ENCODE assay signal across 9 mouse cellular contexts in the genomic region with DNA sequence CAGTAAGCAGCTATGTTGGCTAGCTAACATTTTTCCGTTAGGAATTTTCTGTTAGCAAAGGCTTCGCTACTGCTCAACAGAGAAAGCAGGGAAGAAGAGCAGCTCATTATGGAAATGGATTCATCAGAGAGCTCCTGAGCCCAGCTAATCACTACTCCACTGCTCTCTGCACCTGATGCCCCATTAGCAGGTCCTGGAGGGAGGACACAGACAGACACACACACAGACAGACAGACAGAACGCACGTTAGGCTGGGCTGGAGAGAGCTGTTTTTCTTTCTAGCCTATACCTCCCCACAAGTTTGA. TPM values are rescaled to one million over a fixed set of nuclear protein-coding genes. Genes with fewer than 3 reads are reported as not detected.
DNase-seq lines count a peak whose midpoint lies in the region; ATAC-seq and TF ChIP-seq lines count a peak whose summit lies in the region.
"Had no signal": no experiment of that assay in that cellular context is flagged by ENCODE, and none has a peak within 500 bp of the region (broad histone marks: within the 10 kb centered on the region; RNA-seq: fewer than 3 reads in every experiment).

No protein-coding gene starts in this region.

- intact Hi-C loops in gastrocnemius, adult 2 months (cut with DNase I) = no loop called here

- no peak for TF ChIP-seq CTCF in gastrocnemius, adult 2 months (IDR thresholded peaks at IDR 0.05)

- H3K9ac ChIP-seq in neural tube, embryonic 11.5 days (ENCODE audit: low read length) = peak overlapping the region; percentile 35; the same call in 1 of the 2 replicates
- H3K9ac ChIP-seq in liver, embryonic 11.5 days (ENCODE audit: low read depth, low read length) = peak overlapping the region; percentile 45
- H3K9ac ChIP-seq in stomach, embryonic 16.5 days (ENCODE audit: low read length) = peak overlapping the region; percentile 75
- H3K9ac ChIP-seq: liver, embryonic 14.5 days had no signal

- no peak for DNase-seq in gastrocnemius, adult 2 months
- DNase-seq in gastrocnemius, postnatal 4 days (ENCODE audit: low spot score in 2 of 2) = no peak
- no peak for DNase-seq in neural tube, embryonic 11.5 days (ENCODE audit: low spot score)
- DNase-seq in neural tube, embryonic 10.5 days (ENCODE audit: extremely low spot score, low spot score) = no peak
- no peak for DNase-seq in liver, embryonic 11.5 days (ENCODE audit: low spot score)
- DNase-seq in adrenal gland, adult 8-10 months = no peak

- H3K27me3 ChIP-seq in neural tube, embryonic 11.5 days (ENCODE audit: control insufficient read depth, insufficient read depth, low read length) = no peaks in the 10 kb centered on the region
- no peaks in the 10 kb centered on the region for H3K27me3 ChIP-seq in liver, embryonic 11.5 days (replicated peaks; ENCODE audit: control insufficient read depth, insufficient read depth, low read length)
- H3K27me3 ChIP-seq in stomach, embryonic 16.5 days (ENCODE audit: control insufficient read depth, insufficient read depth, low read length) = no peaks in the 10 kb centered on the region

- ATAC-seq in neural tube, embryonic 11.5 days (ENCODE audit: insufficient read depth, low FRiP score, low TSS enrichment) = peak; percentile 17; the same call in 1 of the 2 replicates
- ATAC-seq in liver, embryonic 11.5 days (replicated peaks; ENCODE audit: low FRiP score) = no peak
- no peak for ATAC-seq in stomach, embryonic 16.5 days (ENCODE audit: insufficient read depth, low FRiP score)
- ATAC-seq in erythroid progenitor cell, adult 5-6 weeks (replicated peaks; ENCODE audit: low FRiP score, poor library complexity, severe bottlenecking) = no peak

- peak overlapping the region; percentile 47 for H3K4me3 ChIP-seq in gastrocnemius, adult 2 months
- no peak overlapping the region for H3K4me3 ChIP-seq in neural tube, embryonic 11.5 days (ENCODE audit: low read depth, low read length)
- no peak overlapping the region for H3K4me3 ChIP-seq in liver, embryonic 11.5 days (ENCODE audit: low read depth, low read length)
- no peak overlapping the region for H3K4me3 ChIP-seq in stomach, embryonic 16.5 days (replicated peaks; ENCODE audit: low read length)

- H3K4me1 ChIP-seq in neural tube, embryonic 11.5 days (ENCODE audit: control insufficient read depth, insufficient read depth, low read length) = peaks cover 23% of the 10 kb centered on the region
- peaks cover 22% of the 10 kb centered on the region for H3K4me1 ChIP-seq in liver, embryonic 11.5 days (replicated peaks; ENCODE audit: control insufficient read depth, insufficient read depth, low read length)
- H3K4me1 ChIP-seq in stomach, embryonic 16.5 days (ENCODE audit: control insufficient read depth, insufficient read depth, low read length) = peaks cover 32% of the 10 kb centered on the region

- peak overlapping the region; percentile 93 for H3K27ac ChIP-seq in gastrocnemius, adult 2 months
- H3K27ac ChIP-seq in neural tube, embryonic 11.5 days (ENCODE audit: low read depth, low read length) = peak overlapping the region; percentile 89
- H3K27ac ChIP-seq in liver, embryonic 11.5 days (ENCODE audit: low read depth, low read length) = peak overlapping the region; percentile 23; the same call in 1 of the 2 replicates
- H3K27ac ChIP-seq in stomach, embryonic 16.5 days (ENCODE audit: low read length) = peak overlapping the region; percentile 97
- H3K27ac ChIP-seq: liver, embryonic 14.5 days had no signal

- no peak overlapping the region for H3K4me2 ChIP-seq in neural tube, embryonic 11.5 days (ENCODE audit: low read depth)
- H3K4me2 ChIP-seq in liver, embryonic 11.5 days = peak overlapping the region; percentile 40
- peak overlapping the region; percentile 43 for H3K4me2 ChIP-seq in stomach, embryonic 16.5 days (ENCODE audit: low read depth, low read length)

- peaks cover 16% of the 10 kb centered on the region for H3K36me3 ChIP-seq in neural tube, embryonic 11.5 days (ENCODE audit: control insufficient read depth, insufficient read depth, low read length)
- peaks cover 19% of the 10 kb centered on the region for H3K36me3 ChIP-seq in liver, embryonic 11.5 days (ENCODE audit: control insufficient read depth, insufficient read depth, low read length)
- peaks cover 22% of the 10 kb centered on the region for H3K36me3 ChIP-seq in stomach, embryonic 16.5 days (ENCODE audit: control insufficient read depth, insufficient read depth, low read length)

- no peaks in the 10 kb centered on the region for H3K9me3 ChIP-seq in neural tube, embryonic 11.5 days (ENCODE audit: control insufficient read depth, low read length)
- H3K9me3 ChIP-seq in liver, embryonic 11.5 days (ENCODE audit: control insufficient read depth, low read length) = no peaks in the 10 kb centered on the region
- H3K9me3 ChIP-seq in stomach, embryonic 16.5 days (replicated peaks; ENCODE audit: control insufficient read depth, low read length) = no peaks in the 10 kb centered on the region

- WGBS in neural tube, embryonic 11.5 days = 82% methylated on average over 4 of the region's 4 CpGs
- 73% methylated on average over 4 of the region's 4 CpGs for WGBS in liver, embryonic 11.5 days
- WGBS in stomach, embryonic 16.5 days = 72% methylated on average over 4 of the region's 4 CpGs

RNA-seq across cellular contexts. Expression of gene Bcar1, which starts 26.2 kb away (rescaled TPM):
- 10 to 100 TPM; 10.8 to 12.6 TPM for total RNA-seq in gastrocnemius, adult 2 months (2021)
- total RNA-seq in gastrocnemius, postnatal 4 days (2021) = 10 to 100 TPM; 35.1 to 36.5 TPM
- polyA plus RNA-seq in neural tube, embryonic 11.5 days (2014; fragmentation: Nextera tagmentation; extraction: Ambion mirVana) = 60.3 and 62.5 TPM in 2 replicates
- polyA plus RNA-seq in liver, embryonic 11.5 days (2014; fragmentation: Nextera tagmentation; extraction: Ambion mirVana) = 26.1 and 27.8 TPM in 2 replicates
- 38.5 and 44.6 TPM in 2 replicates for polyA plus RNA-seq in stomach, embryonic 16.5 days (2015; fragmentation: Nextera tagmentation; extraction: Ambion mirVana)
- 100 to 1,000 TPM in 2 of 4 experiments, 10 to 100 TPM in 2; 86.1 to 150 (median 104) TPM for total RNA-seq in adrenal gland, adult 8-10 months (2022)
- not detected in 2 replicates for total RNA-seq in erythroid progenitor cell, adult 5-6 weeks (2015; ENCODE audit: low replicate concordance)
- total RNA-seq in erythroid progenitor cell, adult 5-6 weeks (2017; ENCODE audit: low replicate concordance) = 0.64 TPM in 1 of 2 replicates, not detected in the other

RNA-seq across cellular contexts. Expression of gene Ctrb1, which starts 26.6 kb away (rescaled TPM):
- total RNA-seq in gastrocnemius, adult 2 months (2021) = not detected
- under 1 TPM in 1 of 2 experiments, not detected in 1; 0.32 TPM for total RNA-seq in gastrocnemius, postnatal 4 days (2021)
- polyA plus RNA-seq in neural tube, embryonic 11.5 days (2014; fragmentation: Nextera tagmentation; extraction: Ambion mirVana) = not detected in 2 replicates
- not detected in 2 replicates for polyA plus RNA-seq in liver, embryonic 11.5 days (2014; fragmentation: Nextera tagmentation; extraction: Ambion mirVana)
- polyA plus RNA-seq in stomach, embryonic 16.5 days (2015; fragmentation: Nextera tagmentation; extraction: Ambion mirVana) = 3,395 and 3,754 TPM in 2 replicates
- total RNA-seq in adrenal gland, adult 8-10 months (2022) = not detected
- not detected in 2 replicates for total RNA-seq in erythroid progenitor cell, adult 5-6 weeks (2015; ENCODE audit: low replicate concordance)
- total RNA-seq in erythroid progenitor cell, adult 5-6 weeks (2017; ENCODE audit: low replicate concordance) = not detected in 2 replicates

Comparison
In these comparisons a context has a peak if more than half of its experiments do, and no peak if none do; other contexts are left out.
1. H3K27ac ChIP-seq: peak in every context shown above with its lines; median percentile 97 in stomach, embryonic 16.5 days; 93 in gastrocnemius, adult 2 months; 89 in neural tube, embryonic 11.5 days; 23 in liver, embryonic 11.5 days.
2. RNA of gene Bcar1, which starts 26.2 kb away (total RNA-seq): 86.1 to 150 TPM in adrenal gland, adult 8-10 months, 35.1 to 36.5 TPM in gastrocnemius, postnatal 4 days and 10.8 to 12.6 TPM in gastrocnemius, adult 2 months; 0.64 TPM in erythroid progenitor cell, adult 5-6 weeks; every median in the first group is over 4 times any median in the second.
3. Peak in every context shown above with its lines, with median percentiles within 50 percentile points of each other: H3K9ac ChIP-seq.